Mouse (Mus musculus): Measurements from ENCODE around the gene Peak1.

Gene Peak1

DNA sequence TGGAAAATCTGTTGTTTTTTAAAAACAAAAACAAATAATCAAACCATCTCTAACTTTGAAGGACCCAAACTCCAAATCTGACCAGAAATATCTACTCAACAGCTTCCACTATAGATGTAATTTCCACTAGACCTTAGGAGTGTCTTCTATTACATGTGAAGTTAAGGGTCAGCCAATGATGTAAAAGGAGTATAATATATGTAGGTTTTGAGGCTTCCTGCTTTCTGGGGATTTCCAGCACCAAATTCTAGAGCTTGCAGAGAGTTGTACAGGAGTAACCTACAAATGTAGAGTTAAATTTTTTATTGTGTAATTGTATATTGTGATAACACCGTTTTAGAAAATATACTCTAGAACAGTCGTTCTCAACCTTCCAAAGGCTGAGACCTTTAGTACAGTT lies 96.6 kb downstream of the Peak1 start:
- DNase-seq (ENCODE audit: low spot score in 2 of 2) = no peak

DNA sequence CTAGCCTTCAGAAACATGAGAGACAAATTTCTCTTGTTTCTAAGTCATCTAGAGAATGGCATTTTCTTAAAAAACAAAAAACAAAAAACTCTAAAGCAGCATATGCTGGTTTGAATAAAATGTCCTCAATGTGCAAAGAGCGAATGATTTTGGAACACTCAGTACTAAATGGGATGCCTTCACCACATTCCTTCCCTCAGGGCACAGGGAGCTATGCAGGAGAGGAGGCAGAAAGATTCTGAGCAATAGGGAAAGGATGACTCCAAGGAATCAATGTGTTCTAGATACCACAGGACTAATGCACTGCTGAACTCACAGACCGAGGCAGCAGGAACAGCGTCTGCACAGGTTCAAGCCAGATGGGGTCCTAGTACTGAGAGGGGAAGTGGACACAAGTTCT lies 103.5 kb downstream of the Peak1 start:
- no peak for DNase-seq (ENCODE audit: low spot score in 2 of 2)

DNA sequence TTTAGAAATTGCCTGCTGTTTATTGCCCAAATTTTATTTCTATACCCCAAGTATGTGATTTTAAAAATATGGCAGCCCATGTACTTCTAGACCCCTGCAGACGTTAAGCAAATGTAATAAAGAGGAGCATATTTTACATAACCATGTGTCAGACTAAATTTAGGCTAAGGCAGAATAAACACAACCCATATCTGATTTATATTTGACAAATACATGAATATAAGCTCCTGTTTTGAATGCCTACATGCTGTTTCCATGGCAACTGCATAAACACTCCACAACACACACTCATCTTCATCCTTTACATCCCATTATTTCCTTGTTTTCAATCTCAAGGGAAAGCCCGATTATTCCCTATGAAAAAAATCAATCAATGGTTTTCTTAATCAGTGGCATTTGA lies 108.8 kb downstream of the Peak1 start:
- no peak for DNase-seq (ENCODE audit: low spot score in 2 of 2)

DNA sequence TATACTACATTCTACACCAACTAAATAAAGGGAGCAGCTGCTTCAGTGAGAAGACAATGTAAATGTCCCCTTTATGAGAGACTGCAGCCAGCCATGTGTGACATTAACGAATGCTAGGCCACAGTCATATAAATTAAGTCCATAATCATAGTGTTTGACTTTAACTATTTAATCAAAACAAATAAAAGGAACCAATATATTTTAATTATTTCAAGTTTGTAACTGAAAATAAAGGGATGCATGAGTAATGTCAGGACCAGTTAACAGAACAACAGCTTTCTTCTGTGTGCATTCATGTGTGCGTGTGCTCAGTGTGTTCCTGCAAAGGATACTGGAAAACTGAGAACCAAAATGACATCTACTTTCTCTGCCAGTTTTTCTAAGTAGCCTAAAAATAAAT lies 113.3 kb downstream of the Peak1 start:
- DNase-seq (ENCODE audit: low spot score in 2 of 2) = no peak

DNA sequence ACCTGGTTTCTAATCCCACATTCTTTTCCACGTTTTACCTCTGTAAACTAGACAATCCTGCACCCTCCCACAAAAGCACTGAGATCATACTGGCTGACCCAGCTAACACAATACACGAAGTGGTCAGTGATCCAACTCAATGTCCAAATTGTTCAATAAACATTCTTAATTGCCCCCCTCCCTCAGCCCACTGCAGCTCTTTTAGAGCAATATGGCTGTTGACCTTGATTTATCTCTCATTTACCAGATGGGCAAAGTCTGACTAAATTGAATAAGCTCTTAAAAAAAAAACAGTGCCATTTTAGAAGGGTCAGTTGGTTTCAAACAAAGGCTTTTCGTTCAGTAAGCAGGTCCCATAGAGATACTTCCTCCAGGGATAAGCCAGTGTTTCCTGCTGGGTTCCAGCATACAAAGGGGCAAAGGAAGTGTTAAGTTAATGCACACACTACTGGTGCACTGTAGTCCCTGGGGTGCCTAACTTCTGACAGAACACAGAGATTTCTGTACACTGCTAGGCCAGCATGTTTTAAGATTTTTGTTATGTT lies 114.9 kb downstream of the Peak1 start:
- DNase-seq (ENCODE audit: low spot score in 2 of 2) = no peak

DNA sequence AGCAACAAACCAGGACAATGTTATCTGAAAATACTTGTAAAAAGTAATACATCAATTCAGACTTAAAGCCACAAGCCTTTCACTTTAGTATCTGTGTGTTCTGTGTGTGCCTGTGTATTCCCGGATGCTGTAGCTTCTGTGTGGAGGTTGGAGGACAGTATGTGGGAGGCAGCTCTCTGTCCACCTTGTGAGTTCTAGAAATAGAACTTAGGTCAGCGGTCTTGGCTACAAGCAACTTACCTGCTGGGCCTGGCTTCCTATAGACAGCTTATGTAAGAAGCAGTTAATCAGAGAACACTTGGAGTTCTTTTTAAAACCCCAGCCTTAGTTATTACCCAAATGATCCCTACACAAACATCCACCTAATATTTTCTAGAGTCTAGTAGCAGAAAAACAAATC lies 127.8 kb downstream of the Peak1 start:
- no peak for DNase-seq (ENCODE audit: low spot score in 2 of 2)

DNA sequence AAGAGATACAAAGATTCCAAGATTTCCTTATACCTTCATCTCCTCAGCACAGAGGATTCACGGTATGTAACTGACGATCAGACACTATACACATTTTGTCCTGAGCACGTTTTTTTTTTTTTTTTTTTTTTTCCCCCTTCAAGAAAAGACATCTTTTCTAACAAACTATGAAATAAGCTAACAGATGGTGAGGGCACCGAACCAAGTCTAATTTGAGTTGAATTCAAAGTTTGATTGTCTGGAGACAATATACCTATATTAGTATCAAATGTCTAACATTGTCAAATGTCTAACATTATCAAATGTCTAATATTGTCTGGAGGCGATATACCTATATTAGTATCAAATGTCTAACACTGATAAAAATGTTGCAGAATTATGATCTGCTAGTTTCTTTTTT lies 135.4 kb downstream of the Peak1 start:
- no peak for DNase-seq (ENCODE audit: low spot score in 2 of 2)

DNA sequence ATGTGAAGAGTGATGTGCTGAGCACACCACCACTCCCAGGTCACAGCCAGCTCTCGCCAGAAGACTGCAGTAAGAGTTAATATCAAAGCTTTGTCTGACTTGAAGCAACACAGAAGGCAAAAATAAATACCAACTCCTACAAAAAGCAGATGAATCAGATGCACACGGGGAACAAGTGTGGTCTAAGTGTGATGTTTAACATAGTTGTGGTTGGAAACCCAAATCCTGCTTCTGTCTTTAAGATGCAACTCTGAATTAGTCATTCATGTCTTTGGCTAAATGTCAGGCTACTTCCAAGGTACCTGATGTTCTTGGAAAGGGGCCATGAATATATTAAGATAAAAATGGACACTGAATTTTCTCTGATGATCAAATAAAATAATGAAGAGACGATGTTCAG lies 144.3 kb downstream of the Peak1 start:
- no peak for DNase-seq (ENCODE audit: low spot score in 2 of 2)

DNA sequence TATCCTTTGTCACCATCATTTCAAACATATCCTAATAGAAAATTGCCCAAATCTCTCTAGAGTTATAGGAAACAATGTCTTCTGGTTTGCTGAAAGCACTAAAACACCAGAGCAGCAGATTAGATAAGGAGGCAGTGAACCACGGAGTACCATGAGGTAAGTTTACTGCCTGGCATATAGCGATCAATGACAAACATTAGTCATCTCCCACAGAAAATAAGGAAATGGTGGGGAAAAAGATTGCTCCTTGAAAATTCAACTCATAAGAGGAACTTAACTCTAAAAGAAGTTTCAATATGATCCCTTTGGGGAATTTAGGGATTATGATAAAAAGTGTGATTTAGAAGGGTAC lies 145.6 kb downstream of the Peak1 start:
- DNase-seq (ENCODE audit: low spot score in 2 of 2) = no peak

DNA sequence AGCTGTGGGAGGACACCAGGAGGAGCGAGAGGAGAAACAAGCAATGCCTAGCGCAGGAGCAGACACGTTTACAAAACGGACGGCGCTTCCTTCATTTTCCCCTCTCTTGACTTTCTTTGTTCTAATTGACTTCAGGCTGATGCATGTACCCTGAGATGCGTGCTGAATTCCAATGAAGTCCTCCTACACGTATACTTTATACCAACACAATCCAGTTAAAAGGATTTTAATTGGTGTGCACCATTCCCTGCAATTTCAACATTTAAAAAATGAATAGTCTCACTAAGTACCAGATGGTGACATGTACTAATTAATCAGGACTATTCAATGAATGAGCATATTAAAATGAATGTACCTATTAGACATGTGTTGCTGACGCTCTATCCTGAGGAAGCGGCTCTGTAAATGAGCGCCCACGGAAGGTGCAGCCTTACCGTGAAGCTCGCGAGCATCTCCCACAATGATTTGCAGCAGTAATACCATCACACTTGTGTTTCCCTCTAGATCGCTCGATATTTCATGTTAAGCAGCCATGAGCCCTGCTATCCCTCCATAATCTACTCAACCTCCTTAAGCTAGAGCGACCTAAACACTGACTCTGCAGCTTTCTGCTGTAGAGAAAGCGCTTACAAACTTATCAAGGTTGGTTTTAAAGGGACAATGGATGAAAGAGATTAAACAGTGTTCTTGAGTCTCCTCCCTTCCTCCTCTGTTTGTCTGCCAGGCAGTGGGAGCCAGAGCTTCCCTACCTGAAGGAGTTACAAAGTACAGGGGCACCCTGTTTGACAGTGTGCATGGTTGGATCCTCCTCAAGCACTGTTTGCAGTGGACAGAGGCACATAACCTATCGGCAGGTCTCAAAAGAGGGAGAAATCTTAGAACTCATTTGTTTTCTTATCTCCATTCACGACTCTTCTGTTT lies 146.3 kb downstream of the Peak1 start:
- no peak for DNase-seq (ENCODE audit: low spot score in 2 of 2)

DNA sequence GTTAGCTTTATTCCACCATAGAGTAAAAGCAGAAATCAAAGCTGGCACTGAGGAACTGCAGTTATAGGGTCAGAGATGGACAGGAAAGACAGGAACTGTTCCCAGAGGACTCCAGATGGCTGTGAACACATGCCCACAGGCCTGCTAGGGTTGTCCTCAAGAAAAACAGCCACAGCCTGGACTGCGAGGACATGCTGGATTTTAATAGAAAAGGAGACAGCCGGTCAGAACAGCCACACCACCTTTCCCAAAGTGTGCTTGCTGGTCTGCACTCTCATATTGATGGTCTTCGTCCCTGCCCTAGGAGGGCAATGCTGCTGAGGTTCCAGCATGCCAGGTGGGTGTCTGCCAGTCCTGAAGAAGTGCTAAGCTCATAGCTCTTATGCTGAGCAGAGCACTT lies 148.8 kb downstream of the Peak1 start:
- no peak for DNase-seq (ENCODE audit: low spot score in 2 of 2)

DNA sequence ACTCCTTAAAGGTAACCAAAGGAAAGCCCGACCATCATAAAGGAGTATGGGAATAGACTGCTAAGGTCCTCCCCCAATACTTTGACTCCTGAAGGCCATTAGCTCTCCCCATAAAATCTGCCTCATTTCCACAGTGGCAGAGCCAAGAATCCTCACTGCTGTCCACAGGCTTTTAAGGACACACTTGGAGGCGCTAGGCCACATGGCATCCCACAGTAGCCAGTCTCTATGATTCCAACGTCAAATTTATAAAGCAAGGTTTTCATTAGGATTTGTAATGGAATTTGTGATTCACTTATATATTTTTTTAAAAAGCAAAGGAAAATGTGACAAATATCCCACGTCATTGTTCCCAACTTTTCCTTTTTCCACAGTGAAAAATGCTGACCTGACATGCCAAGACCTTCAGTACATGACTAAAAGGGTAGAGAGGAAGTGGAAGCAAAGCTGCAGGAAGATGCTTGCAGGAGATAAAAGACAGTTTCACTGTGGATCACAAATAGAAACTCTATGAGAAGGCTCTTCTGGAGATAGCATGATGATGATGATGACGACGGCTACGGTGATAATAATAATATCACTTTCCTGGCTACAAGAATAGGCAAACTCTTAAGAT lies 151.6 kb downstream of the Peak1 start:
- no peak for DNase-seq (ENCODE audit: low spot score in 2 of 2)

DNA sequence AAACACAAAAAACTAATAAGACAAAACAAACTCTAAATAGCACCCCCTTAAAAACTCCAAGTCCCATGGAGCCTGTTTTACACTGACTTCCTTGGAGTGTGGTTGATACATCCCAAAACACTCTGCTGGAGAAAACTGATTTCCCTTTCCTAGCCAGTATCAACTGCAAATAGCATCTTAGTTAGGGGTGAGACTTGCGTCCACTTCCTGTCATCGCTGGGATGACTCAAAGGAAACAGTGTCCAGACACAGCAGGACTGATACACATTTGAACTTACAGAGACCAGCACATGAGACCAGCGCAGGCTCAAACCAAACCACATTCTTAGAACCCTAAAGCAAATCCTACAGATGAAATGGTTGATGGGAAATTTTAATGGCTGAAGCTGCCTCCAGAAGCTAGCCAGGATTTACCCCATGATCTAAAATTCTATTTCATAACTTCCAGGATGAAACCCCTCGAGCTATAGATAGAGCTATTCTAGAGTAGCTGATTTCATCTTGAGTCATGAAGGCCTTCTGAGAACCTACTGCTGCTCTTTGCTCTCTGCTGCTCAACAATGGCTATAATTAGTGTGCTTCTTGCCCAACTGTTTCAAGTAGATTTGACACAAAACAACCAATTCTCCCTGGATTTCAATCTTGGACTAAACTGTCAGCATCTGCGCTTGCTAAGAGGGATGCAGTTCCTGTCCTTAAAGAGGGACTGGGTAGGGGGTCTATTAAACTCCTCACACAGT lies 152.2 kb downstream of the Peak1 start:
- DNase-seq (ENCODE audit: low spot score in 2 of 2) = no peak

DNA sequence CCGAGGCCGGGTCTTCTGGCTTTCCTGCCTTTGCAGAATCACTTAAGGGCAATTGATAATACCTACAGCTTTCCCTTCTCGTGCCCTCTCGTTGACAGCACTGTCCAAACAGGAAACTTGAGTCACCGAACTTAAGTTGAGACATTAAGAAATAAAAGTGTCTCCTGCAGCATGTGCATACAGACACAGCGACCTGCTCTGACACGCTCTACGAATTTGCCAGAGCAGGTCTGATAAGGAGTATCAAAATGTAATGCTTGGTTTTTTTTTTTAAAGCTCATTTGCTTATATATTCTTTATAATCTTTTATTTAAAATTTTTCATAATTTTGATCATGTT lies 152.9 kb downstream of the Peak1 start:
- peak; percentile 49 to 67 for DNase-seq (ENCODE audit: low spot score in 2 of 2)

DNA sequence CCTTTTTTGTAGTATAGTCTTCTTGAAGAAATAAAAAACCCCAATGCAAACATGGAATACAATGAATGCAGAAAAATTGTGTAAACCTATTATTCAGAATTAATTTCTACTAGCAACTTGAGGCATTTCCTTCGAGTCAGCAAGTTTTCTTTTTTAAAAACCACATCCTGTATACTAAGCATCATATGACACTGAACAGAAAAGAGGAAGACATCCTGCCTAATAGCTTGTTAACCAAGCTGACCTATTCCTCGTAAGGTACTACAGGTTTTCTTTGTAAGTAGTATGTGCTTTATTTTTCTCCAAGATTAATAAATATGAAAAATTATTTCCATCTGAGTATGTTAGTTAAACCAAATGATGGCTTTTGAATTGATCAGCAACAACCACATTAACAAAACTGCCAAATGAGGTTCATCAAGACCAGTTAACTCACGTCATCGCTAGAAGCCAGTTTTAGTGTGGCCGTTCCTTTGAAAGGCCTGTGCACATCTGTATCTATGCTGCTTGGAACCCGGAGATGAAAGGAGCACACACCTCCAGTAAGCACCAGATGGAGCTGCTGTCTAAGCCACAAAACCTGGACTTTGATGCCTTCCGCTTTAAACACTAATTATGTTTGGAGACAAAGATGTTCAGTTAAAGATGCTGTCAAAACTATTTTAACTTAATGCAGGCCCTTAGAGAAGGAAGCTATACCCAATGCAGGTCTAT lies 153.4 kb downstream of the Peak1 start:
- peak in 1 of 2 experiments; percentile 15 for DNase-seq (ENCODE audit: low spot score in 2 of 2)

DNA sequence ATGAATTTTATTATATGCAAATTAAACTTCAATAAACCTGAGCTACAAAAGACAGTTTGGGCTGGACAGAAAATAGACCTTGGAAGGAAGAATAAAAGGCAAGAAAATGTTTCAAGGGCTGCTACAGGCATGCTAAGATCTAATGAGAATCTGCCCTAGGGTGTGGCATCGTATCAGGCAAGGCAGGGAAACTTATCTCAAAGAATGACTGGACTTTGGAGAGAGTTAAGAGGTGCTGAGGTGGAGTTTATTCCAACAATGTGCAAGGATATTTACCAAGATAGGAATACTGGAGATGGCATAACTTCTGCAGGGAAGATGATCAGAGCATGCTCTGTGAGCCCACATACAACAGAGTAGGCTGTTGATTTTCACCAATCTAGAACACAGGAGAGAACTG lies 154.8 kb downstream of the Peak1 start:
- DNase-seq (ENCODE audit: low spot score in 2 of 2) = no peak

DNA sequence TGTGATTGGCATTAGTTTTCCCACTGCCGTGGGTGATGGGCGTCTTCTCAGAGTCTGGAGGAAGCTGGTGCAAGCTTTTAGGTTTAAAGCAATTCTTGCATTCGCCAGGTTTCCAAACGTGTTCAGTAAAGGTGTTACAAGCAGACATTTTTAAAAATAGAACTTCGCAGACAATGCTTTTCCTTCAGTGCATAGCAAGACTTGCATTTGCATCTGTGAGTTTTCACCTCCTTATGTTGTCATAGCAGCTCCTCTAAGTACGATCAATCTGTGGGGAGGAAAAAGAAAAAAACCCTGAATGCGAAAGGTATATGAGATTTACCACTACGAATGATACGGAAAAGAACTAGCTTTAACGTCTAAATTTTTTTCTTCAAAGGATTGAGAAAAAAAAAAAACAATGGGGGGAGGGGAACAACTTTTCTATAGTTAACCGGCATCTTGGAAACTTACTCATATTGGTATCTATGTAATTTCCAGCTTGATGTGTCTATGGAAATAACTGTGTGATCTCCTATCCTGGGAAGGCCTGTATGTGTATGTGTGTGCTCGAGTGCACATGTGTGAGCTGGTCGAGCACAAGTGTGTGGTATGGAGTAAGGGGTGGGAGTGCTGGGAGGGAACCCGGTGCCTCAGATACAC lies 157.3 kb downstream of the Peak1 start:
- DNase-seq (ENCODE audit: low spot score in 2 of 2) = no peak

DNA sequence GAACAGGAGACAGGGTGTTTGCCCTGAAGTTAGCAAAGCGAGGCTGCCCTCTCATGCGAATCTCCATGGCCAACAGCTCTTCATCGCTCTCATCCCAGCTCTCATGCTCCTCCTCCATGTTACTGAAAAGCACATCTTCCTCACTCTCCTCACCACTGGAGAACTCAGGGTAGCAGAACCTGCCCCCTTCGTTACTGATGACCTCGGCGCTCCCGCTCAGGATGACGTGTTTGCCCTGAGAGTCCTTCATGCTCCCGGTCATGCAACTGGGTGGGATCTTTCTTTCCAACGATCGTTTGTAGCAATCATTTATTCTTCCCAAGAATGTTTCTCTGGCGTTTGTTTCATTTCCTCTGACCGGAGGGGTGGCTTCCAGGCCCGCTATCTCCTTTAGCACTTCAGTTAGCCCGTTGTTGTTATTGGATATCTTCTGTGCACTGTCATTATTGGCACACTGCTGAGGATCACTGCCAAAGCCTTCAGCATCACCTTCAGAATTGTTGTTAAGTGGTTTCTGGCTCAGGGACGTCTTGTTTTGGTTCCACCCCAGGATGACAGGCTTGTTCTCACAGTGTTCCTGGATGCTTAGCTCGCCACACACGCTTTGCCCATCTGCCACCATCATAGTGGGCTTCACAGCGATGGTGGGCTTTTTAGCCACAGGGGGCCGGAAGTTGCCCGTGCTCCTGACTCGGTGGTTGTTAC lies 157.9 kb downstream of the Peak1 start:
- no peak for DNase-seq (ENCODE audit: low spot score in 2 of 2)

DNA sequence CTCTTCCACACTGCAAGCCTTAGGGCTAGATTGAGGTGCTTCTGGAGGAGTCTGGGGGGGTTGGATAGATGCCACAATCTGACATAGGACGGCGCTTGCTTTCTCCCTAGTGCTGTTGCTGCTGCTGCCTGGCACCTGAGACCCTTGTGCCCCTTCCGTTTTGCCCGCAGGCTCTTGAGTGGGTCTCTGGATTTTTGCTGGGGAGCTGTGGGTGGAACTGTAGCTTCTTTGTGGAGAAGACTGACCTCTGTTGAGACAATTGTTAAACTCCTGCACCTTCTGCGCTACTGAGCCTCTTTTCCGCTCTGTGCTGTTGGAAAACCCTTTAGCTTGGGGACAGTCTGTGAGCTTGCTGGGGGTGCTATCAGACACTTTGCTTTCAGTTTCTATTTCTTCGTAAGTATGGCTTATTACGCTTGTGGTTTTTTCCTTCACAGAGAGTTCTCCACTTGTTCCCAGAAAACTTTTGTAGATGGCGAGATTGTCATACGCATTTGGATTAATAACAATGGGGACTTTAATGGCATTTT lies 159.5 kb downstream of the Peak1 start:
- DNase-seq (ENCODE audit: low spot score in 2 of 2) = no peak

DNA sequence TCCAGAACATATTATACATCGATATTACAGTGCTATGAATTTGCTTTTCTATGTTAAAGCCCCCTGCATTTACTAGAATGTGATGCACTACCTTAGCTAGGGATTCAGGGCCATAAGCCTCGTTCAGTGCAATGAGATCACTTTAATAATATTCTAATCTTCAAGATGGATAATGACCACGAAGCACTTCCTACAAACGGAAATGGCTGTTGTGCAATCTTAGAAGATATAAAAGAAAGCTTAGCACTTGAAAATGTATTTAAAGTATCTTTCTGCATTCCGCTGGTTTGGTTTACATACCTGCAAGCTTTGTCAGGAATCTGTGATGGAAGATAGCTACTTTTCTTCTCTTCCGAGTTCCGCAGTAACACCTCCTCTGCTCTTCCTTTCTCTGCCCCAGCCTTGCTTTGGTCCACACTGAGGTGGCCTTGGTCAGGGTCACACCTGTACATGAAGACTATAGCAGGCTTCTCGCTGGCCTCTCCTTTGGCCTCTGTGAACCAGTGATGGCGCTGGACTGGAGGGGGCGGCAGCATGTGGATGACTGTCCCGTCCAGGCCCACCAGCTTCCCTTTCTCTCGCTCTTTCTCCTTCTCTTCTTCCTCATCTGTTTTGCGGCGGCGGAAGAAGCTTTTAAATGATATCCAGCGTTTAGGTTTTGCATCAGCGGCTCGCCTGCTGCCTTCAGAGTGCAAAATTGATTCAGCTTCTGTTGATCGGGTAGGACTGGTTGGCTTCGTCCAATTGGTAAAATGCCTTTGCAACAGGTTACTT lies 160.5 kb downstream of the Peak1 start:
- DNase-seq (ENCODE audit: low spot score in 2 of 2) = no peak
